8 mouse cellular contexts compared by ENCODE assay signal in genomic region chr2:4555221-4555631, GRCm38 (mm10).
DNase-seq lines count a peak whose midpoint lies in the region; ATAC-seq and TF ChIP-seq lines count a peak whose summit lies in the region.

No protein-coding gene starts in this region.

- TF ChIP-seq POLR2A in cerebellum, adult 2 months (IDR thresholded peaks at IDR 0.05; ENCODE audit: borderline replicate concordance, insufficient read depth, low read length) = no peak

- H3K9me3 ChIP-seq in heart, postnatal 0 days (replicated peaks; ENCODE audit: control insufficient read depth, low read length) = no peaks in the 10 kb centered on the region
- no peaks in the 10 kb centered on the region for H3K9me3 ChIP-seq in liver, embryonic 15.5 days (replicated peaks)

- H3K9ac ChIP-seq in heart, postnatal 0 days (replicated peaks; ENCODE audit: low read depth, low read length) = no peak overlapping the region
- no peak overlapping the region for H3K9ac ChIP-seq in liver, embryonic 15.5 days

- H3K4me2 ChIP-seq in heart, postnatal 0 days (ENCODE audit: low read depth, low read length) = no peak overlapping the region
- no peak overlapping the region for H3K4me2 ChIP-seq in liver, embryonic 15.5 days

- intact Hi-C loops in gastrocnemius, adult 2 months (cut with DNase I) = loop anchor here (5.0 to 10.0 kb wide), 2 partner anchors 47 to 50 kb away; no protein-coding TSS in a partner anchor
- intact Hi-C loops in left cerebral cortex, postnatal 10 days (cut with DNase I) = loop anchor here (5.0 kb wide), 1 partner anchor 43 kb away; no protein-coding TSS in a partner anchor

- H3K27ac ChIP-seq in gastrocnemius, adult 2 months = peak overlapping the region; percentile 64
- peak overlapping the region; percentile 43 for H3K27ac ChIP-seq in heart, postnatal 0 days (ENCODE audit: low read depth)
- peak overlapping the region; percentile 34 for H3K27ac ChIP-seq in liver, embryonic 15.5 days (replicated peaks)
- H3K27ac ChIP-seq in cerebellum, adult 2 months (ENCODE audit: insufficient read depth, low read length) = no peak overlapping the region

- H3K4me1 ChIP-seq in heart, postnatal 0 days (ENCODE audit: control insufficient read depth, insufficient read depth) = peaks cover 28% of the 10 kb centered on the region
- H3K4me1 ChIP-seq in liver, embryonic 15.5 days (replicated peaks) = peaks cover 70% of the 10 kb centered on the region
- H3K4me1 ChIP-seq in cerebellum, adult 2 months (ENCODE audit: control insufficient read depth, insufficient read depth, low read length) = no peaks in the 10 kb centered on the region; the same call in 1 of the 2 replicates

- no peak for TF ChIP-seq CTCF in gastrocnemius, adult 2 months (IDR thresholded peaks at IDR 0.05)
- TF ChIP-seq CTCF in heart, postnatal 0 days (IDR thresholded peaks at IDR 0.05; ENCODE audit: low read depth) = no peak
- TF ChIP-seq CTCF in cerebellum, adult 2 months (IDR thresholded peaks at IDR 0.05; ENCODE audit: borderline replicate concordance, insufficient read depth, low read depth, low read length) = no peak

- DNase-seq in gastrocnemius, adult 2 months = peak; percentile 33
- no peak for DNase-seq in gastrocnemius, postnatal 10 days
- DNase-seq in brain, adult 2 months (ENCODE audit: low read depth, low spot score) = peak; percentile 51
- no peak for DNase-seq in heart, postnatal 0 days (ENCODE audit: low spot score)
- DNase-seq in cerebellum, adult 2 months = no peak
- no peak for DNase-seq in left cerebral cortex, postnatal 10 days (ENCODE audit: extremely low spot score in 1 of 2, low spot score in 2 of 2)
- no peak for DNase-seq in thymus, postnatal 0 days (ENCODE audit: low spot score)

- ATAC-seq in heart, postnatal 0 days (ENCODE audit: insufficient read depth, low read depth) = no peak
- ATAC-seq in liver, embryonic 15.5 days (ENCODE audit: insufficient read depth) = no peak

- no peaks in the 10 kb centered on the region for H3K27me3 ChIP-seq in heart, postnatal 0 days (ENCODE audit: control insufficient read depth, insufficient read depth, low read length)
- no peaks in the 10 kb centered on the region for H3K27me3 ChIP-seq in liver, embryonic 15.5 days
- no peaks in the 10 kb centered on the region for H3K27me3 ChIP-seq in cerebellum, adult 2 months (ENCODE audit: control insufficient read depth, insufficient read depth, low read length)

- TF ChIP-seq EP300 in heart, postnatal 0 days (IDR thresholded peaks at IDR 0.05; ENCODE audit: low read depth) = no peak

- WGBS in heart, postnatal 0 days = 35% methylated on average over 7 of the region's 7 CpGs
- WGBS in liver, embryonic 15.5 days (ENCODE audit: insufficient replicate concordance) = 32% methylated on average over 7 of the region's 7 CpGs
- WGBS in cerebellum, adult 2 months = 63% methylated on average over 7 of the region's 7 CpGs

- no peak overlapping the region for H3K4me3 ChIP-seq in gastrocnemius, adult 2 months
- no peak overlapping the region for H3K4me3 ChIP-seq in heart, postnatal 0 days (ENCODE audit: low read depth, low read length)
- no peak overlapping the region for H3K4me3 ChIP-seq in liver, embryonic 15.5 days (replicated peaks)
- no peak overlapping the region for H3K4me3 ChIP-seq in cerebellum, adult 2 months (replicated peaks; ENCODE audit: insufficient read depth, low read depth, low read length)

- H3K36me3 ChIP-seq in heart, postnatal 0 days (replicated peaks; ENCODE audit: control insufficient read depth, insufficient read depth, low read length) = no peaks in the 10 kb centered on the region
- H3K36me3 ChIP-seq in liver, embryonic 15.5 days (replicated peaks) = no peaks in the 10 kb centered on the region

Comparison
In these comparisons a context has a peak if more than half of its experiments do, and no peak if none do; other contexts are left out.
1. DNase-seq: peak in gastrocnemius, adult 2 months (single experiment) and brain, adult 2 months (single experiment); none in gastrocnemius, postnatal 10 days (single experiment), heart, postnatal 0 days (single experiment), cerebellum, adult 2 months (0 of 2), left cerebral cortex, postnatal 10 days (0 of 2) and thymus, postnatal 0 days (single experiment).